Mouse (Mus musculus): ENCODE data around the gene Cpa2. TPM values are rescaled to one million over a fixed set of nuclear protein-coding genes. Genes with fewer than 3 reads are reported as not detected.

Gene Cpa2
- polyA plus RNA-seq, 1 experiment: 1.3 TPM

DNA sequence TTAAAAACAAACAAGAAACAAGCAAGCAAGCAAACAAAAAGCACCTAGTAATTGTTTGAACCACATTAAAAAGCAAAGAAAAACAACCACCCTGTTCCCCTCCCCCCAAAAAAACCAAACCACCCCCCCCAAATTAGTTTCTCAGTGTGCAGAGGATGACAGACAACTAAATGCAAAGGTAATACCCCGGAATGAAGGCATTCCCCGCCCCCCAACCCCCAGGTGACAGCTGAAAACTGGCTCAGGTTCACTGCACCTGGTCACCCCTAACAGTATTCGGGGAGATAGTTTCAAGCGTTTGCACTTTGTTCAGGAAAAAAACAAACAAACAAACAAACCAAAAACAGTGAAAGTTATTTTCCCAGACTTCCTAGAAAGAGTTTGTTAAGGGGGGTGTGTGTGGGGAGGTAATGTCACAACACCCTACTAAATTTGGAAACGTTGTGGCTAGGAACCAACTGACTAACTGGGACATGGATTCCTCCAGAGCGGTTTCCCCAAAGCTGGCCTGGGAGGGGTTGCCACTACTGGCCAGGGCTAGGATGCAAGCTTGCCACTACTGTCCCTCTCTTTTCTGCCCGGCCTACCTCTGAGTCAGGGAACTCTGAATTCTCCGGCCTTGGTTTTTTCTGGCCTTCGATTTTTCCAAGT is 6.4 kb downstream of the Cpa2 start:
- no peak for DNase-seq (ENCODE audit: low read depth)

DNA sequence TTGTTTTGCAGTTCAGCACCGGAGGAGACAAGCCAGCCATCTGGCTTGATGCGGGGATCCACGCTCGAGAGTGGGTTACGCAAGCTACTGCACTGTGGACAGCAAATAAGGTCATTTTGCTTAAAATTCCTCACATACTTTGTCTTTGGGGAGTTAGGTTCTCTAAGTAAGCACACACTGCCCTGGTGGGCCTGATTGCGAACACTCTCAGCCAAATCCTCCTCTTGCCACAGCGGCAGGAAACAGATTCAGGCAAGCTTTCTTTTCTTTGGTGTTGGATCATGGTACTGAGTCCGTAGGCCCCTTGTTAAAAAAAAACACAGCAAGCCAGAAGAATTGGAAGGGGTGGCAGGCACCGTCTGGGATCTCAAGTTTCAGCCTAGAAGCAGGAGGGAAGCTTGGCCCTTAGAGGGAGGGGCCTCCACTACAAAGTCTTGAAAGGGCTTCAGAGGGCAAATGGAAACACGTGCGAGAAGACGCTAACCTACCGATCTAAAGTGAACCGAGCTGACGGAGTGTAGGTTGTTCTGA is 7.9 kb downstream of the Cpa2 start:
- DNase-seq (ENCODE audit: low read depth): no peak

DNA sequence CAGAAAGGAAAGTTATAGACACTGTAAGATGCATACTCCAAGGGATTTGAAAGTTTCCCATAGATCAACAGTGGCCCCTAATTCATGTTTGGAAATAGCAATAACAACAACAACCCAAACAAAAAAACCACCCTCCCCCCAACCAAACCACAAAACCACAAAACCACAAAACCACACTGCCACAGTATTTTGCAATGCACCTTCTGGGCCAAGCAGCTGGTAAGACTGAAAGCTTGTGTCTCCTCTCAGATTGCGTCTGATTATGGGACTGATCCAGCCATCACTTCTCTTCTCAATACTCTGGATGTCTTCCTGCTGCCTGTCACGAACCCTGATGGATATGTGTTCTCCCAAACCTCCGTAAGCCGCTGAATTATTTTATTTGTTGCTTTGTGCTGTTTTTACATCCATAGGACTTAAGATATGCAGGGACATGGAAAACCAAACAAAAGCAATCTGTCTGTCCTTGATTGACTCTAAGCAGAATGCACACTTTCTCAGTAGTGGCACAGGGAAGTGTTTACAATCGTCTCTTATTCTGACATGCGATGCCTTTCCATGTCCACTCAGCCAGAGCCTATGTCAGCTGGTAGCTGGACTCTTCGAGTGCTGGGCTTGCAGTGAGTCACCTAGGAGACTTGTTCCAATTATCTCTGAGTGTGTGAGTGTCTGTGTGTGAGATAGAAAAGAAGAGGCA is 9.3 kb downstream of the Cpa2 start:
- DNase-seq (ENCODE audit: low read depth): no peak

DNA sequence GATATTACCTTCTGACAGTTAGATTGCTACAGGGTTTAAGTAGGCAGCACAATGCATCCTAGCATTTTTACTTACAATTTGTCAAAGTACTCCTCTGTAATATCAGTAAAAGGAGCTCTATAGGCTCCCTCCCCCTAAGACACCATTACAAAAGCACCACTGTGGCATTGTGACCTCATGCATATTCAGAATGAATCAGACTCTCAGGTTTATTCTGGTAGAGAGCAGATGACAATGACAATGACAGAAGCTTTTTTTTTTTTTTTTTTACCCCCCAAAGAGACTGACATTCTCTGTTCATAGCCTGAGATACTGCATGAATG is 9.8 kb downstream of the Cpa2 start:
- DNase-seq (ENCODE audit: low read depth): no peak

DNA sequence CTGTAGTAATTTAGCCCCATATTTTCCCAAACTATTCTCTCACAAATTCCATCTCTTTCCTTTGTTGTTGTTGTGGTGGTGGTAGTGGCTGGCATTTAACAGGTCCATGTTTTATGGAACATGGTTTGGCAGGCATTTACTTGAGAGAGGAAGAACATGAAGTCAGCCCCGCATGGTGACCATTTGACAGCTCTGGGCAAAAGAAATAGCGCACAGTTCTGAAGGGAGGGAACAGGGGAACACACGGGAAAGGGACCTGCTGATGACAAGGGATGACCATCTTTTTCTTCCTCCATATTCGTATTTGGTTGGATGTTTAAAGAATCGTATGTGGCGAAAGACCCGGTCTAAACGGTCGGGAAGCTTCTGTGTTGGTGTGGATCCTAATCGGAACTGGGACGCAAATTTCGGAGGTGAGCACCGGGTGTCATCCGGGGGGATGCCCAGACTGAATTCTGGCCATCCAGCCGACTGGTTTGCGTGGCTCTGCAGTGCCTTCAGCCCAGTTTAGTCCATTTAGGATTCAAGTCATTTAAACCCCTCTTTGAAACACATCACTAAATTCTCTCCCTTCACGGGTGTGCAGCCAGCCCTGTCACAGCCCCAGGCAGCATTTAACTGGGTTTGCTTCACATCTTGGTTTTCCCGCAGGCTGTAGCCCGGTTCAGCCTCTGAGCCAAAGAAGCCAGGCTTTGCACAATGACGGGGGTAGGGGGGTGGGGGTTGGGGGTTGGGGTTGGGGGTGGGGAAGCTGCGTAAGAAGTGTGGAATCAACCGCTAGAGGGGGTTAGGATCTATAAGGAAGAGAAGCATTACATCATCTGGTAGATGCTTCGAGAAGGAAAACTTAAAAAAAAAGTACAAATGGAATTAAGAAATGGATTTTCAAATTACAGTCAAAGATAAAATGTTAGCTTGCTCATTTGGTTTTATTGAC is 10.5 kb downstream of the Cpa2 start:
- no peak for DNase-seq (ENCODE audit: low read depth)

DNA sequence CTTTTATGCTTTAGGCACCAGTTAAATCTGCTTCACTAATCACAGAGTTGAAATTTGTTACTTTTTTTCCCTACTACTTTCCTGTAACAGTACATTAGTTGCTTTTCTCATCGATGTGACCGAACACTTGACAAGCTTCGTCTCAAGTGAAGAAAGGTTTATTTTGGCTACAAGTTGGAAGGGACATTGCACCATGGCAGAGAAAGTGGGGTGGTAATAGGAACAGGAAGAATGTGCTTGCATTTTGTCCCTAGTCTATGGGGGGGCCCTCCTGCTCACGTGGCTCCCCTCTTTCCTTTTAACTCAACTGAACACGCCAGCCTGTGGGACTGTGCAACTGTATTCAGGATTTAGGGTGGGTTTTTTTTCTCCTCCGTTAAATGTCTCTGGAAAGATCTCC is 11.2 kb downstream of the Cpa2 start:
- no peak for DNase-seq (ENCODE audit: low read depth)

DNA sequence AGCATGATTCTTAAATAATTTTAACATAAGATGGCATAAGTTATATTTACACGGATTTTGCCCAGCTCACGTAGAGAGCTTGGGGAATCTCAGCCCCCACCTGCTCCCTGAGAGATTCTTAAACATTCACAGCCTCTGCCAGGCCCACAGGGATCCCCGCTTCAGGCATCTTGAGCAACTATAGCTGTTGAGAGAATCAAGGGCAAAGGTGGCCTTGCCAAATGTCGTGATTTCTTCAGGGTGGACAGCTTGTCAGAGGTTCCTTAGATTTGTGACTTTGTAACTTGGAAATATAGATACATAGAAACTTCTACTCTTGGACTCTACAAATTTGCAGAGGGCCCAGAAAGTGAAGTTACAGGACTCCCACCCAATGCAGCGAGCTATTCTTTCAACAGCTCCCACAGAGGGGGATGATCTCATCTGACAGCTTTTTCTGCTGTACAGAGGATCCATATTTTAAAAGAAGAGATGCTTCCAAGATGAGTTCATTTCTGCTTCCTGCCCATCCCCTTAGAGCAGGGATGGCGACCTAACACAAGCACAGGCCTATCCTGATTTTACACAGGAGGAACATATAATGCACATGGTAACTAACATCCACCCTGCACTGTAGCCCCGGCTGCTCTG is 12.1 kb downstream of the Cpa2 start:
- DNase-seq (ENCODE audit: low read depth): no peak

DNA sequence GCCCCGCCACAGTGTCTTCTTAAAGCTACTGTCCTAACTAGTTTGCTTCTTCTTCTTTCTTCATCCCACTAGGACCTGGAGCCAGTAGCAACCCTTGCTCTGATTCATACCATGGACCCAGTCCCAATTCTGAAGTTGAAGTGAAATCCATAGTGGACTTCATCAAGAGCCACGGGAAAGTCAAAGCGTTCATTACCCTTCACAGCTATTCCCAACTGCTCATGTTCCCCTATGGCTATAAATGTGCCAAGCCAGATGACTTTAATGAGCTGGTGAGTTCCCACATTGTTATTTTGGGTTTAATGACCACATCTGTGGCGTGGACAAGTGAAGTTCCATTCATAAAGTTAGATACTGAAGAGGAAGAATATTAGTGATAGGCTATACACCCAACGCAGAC is 12.7 kb downstream of the Cpa2 start:
- DNase-seq (ENCODE audit: low read depth): no peak

DNA sequence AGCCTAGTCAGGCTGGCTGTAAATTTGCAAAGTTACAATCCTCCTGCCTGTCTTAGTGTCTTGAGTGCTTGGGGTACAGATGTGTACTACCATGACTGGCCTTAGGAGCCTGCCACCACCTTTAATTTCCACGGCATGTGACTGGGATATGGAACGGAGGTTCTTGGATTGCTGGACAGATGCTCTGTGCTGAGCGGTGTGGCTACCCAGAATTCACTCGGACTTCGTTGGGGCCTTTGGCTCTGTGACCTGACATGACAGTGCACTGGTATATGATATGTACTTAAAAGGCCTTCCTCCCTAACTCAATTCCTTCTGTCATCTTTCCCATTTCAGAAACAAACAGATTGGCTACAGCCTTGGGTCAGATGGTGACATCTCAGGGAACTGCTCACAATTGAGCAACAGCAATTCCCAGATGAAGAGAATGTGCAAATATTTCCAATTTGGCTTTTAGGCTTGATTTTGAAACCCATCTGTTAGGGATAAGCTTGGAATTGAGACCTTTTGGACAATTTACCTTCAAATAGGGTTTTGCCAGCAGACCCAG is 13.3 kb downstream of the Cpa2 start:
- no peak for DNase-seq (ENCODE audit: low read depth)

DNA sequence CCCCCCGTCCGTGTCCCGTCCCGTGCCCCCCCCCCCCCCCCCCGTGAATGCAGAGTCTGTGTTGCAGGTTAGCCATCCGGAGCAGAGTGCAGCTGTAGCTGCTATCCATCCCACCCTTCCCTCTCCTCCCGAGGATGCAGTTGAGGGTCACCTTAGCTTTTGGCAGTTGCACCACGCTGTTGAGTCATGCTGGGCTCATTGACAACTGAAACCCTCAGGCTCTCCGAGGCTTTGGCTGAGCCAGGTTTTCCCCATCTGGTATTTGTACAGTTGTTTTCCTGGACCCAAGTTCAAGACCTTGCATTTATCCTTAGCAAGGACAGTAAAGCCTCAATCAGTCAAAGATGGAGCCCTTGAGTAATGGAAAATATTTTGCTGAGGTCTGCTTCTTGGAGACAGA is 14.7 kb downstream of the Cpa2 start:
- no peak for DNase-seq (ENCODE audit: low read depth)

DNA sequence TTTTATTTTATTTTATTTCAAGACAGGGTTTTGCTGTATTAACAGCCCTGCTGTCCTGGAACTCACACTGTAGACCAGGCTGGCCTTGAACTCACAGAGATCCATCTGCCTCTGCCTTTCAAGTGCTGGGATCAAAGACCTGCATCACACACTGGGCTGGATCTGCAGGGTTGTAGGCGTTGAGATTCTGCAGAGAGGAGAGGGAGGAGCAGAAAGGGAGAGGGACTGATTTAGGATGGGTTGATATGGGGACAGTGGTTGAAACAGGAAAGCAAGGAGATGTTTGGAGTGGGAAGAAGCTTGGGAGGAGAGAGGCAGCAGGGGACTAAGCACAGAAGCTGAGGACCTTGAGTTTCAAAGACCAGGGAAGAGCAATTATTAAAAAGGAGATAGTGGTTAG is 18.3 kb downstream of the Cpa2 start:
- DNase-seq (ENCODE audit: low read depth): no peak

DNA sequence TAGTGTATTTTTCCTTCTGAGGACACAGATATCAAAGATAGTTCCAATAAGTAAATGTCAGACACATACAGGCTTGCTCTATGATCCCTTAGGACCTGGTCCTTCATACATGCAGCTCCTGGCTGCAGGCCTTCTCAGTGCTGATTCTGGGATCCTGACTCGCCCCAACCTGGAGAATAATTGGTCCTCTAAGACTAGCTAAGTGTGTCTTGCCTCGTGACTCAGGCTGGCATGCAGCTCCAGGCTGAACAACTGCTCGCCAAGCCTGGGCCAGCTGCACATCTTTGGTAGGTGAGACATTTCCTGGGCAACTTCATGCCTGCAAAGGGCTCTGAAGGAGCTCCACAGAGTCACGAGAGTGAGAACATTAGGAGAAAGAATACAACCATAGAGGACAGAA is 20.8 kb downstream of the Cpa2 start:
- no peak for DNase-seq (ENCODE audit: low read depth)

DNA sequence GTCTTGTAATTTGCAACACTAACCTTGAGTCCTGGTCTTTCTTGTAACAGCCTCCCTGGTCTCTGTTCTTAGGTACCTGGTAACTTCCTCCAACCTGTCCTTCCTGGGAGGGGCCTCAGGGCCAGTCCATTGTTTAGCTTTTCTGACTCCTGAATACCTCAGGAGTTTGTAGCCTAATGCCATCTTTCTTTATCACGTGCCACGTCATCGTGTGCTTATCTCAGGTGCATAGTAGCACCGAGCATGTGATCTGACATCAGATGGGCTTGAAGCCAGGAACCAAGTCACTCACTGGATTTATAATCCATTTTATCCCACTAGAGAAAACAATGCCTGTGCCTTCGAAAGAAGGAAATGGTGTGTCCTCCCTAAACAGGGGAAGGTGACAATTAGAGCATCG is 22.2 kb downstream of the Cpa2 start:
- DNase-seq (ENCODE audit: low read depth): no peak

DNA sequence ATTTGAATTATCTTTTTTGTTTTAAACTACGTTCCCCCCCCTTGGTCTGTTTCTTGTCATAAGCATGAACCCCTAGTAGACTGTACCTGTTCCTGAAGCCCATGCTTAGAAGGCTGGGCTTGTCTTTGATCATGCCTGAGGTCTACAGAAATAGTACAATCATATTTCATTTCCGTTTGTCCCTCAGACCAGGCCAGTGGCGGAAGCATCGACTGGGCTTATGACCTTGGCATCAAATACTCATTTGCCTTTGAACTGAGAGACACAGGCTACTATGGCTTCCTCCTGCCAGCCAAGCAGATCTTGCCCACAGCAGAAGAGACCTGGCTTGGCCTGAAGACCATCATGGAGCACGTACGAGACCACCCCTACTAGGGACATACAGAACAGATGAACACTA is 22.7 kb downstream of the Cpa2 start:
- no peak for DNase-seq (ENCODE audit: low read depth)

DNA sequence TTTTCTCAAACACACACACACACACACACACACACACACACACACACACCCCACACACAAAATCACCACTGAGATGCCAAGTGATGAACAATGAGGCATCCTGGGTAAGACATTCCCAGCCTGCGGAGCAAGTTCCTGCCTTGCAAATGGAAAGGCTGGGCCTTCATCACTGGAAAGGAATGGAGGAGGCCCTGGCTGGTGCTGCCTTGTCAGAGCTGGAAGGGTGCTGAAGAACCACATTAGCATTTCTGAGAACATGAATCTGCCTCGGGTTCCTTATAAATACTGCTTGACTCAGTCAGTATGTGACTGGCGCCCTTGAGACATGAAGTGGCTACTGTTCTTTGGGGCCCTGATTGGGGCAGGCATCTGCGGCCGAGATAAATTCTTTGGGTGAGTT is 26.7 kb downstream of the Cpa2 start, which contains the start of gene Cpa4:
TSS of gene Cpa4 (plus strand) at position 301 of the 400 bp plus-strand sequence.
- DNase-seq (ENCODE audit: low read depth): no peak

DNA sequence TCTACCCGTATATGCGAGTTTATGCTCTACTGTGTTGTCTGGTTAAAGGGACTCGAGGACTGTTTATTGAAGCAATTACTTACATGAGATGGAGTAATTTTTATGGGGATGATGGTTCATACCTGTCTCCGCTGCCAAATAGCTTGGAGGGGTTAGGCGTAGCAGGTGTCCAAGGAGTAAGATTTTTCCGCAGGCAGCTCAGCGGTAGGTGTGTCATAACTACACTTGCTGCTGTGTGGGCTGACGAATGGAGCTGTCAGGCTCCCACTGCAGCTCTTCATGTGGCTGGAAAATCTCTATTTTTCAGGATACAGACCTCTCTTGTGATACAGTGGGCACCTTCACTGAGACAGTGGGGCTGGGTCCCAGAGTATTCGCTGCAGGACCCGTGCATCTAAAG is 27.9 kb downstream of the Cpa2 start:
- no peak for DNase-seq (ENCODE audit: low read depth)

DNA sequence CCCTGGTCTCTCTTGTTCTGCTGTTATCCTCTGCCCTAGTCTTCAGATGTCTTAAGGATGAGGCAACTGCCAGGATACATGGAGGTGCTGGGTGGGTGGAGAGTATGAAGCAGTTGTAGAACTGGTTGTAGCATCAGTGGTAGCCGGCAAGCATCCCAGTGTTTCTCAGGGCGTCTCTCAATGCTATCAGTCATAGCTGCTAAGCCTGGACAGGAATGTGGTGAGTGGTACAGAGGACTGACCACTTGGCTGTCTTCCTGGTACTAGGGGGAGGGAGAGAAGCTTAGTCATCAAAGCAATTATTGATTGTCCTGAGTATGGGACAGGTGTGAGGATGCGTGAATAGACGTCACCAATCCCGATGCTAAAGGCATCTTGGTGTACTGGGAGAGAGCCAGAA is 28.6 kb downstream of the Cpa2 start:
- no peak for DNase-seq (ENCODE audit: low read depth)

DNA sequence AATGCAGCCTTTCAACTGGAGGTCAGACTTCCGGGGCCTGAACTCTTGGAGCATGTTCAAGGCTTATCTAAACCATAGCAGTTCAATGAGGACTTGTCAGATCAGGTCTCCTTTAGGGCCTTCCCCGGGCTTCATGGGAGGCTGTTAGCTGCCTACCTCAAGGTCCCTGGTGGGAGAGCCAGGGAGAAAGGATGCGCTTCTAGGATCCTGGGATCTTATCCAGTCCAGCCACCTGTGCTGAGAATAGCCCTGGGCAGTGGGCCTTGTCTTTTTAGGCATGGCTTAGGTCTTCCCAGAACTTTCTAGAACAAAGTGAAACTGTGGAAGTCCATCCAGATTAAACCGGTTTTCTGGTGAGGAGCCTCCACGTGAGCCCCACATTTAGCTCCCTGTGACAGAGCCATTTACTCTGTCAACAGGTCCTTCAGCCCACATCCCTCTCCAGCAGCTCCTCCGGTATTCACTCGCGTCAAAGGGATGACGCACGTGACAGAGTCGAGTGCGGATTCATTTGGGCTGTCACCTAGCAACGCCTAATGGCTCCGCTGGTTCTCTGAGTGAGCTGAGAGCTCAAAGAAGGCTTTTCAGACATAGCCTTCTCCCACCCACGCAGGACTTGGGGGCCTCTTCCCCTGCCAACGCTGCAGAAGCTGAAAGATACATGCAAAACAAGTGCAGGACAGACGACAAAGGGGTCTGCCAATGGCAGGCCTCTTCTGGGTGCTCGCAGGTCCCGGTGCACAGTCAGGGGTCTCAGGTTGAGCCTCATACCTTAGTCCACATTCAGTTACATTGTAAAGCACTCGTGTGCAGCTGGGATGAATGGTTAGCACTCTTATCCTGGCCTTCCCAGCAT is 31.3 kb downstream of the Cpa2 start:
- DNase-seq (ENCODE audit: low read depth): no peak

DNA sequence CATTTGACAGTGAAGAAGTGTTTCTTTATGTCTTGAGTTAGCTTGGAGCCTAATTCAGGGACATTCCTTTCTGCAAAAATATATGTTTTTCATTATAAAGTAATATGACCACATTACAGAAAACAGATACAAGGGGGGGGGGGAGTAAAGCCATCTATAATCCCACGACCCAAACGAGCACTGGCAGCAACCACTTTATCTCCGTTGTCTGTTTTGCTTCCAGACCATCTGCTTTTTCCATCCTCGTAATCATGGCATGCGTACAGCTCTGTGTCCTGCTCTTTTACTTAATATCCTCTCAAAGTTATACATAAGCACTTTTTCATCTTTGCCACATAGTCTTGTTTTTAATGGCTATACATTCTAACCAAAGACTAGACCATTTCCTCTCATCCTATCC is 32.0 kb downstream of the Cpa2 start:
- no peak for DNase-seq (ENCODE audit: low read depth)

DNA sequence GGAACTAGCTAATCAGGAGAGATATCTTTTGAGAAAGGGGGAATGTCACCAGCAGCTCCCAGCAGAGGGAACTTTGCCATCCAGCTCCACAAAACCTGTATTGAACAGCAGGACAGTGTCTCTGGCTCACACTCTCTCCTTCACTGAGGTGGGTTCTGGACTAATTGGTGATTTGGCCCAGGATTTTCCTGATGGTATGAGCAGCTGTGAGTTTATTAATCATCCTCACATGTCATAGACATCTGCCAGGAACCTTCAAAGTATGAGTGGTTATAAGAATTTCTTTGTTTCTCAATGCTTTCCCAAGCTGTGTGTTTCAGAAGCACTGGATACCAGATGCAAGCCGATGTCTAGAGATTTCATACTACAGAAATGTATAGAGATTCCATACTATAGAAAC is 33.6 kb downstream of the Cpa2 start:
- no peak for DNase-seq (ENCODE audit: low read depth)

Measured in gonadal fat pad, adult 2 months (tissue).